Comparison of ENCODE assay signal across 8 mouse cellular contexts in the genomic region with DNA sequence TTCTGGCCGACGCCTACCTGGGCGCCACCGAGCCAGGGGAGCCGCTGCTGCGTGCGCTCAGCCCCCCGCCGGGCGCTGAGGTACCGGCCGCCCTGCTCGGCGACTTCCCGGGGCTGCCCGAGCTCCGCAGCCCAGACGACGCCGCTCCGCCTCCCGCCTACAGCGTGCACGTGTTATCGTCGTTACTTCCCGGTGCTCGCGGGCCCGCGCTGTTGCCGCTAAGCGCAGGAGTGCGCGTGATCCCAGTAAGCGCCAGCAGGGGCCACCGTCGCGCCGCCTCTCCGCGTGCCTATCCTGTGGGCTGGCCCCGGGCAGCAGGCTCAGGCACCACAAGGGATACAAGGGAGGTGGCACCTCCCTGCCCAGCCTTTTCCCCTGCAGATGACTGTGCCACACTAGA. TPM values are rescaled to one million over a fixed set of nuclear protein-coding genes. Genes with fewer than 3 reads are reported as not detected.
DNase-seq lines count a peak whose midpoint lies in the region; ATAC-seq and TF ChIP-seq lines count a peak whose summit lies in the region.

No protein-coding gene starts in this region.

- peaks cover 12% of the 10 kb centered on the region for H3K4me1 ChIP-seq in bone marrow macrophage, adult 2 months (ENCODE audit: control insufficient read depth, insufficient read depth, low read length)
- no peaks in the 10 kb centered on the region for H3K4me1 ChIP-seq in embryonic fibroblast, embryonic 13.5 days (ENCODE audit: control insufficient read depth, insufficient read depth, low read length)
- H3K4me1 ChIP-seq in heart, embryonic 10.5 days, result peaks cover 30% of the 10 kb centered on the region
- H3K4me1 ChIP-seq in kidney, embryonic 15.5 days, result peaks cover 10% of the 10 kb centered on the region; the same call in 1 of the 2 replicates

- peaks cover 3% of the 10 kb centered on the region; the same call in 1 of the 2 replicates for H3K9me3 ChIP-seq in heart, embryonic 10.5 days
- no peaks in the 10 kb centered on the region for H3K9me3 ChIP-seq in kidney, embryonic 15.5 days (replicated peaks)

- peak overlapping the region; percentile 51 for H3K27ac ChIP-seq in bone marrow macrophage, adult 2 months (ENCODE audit: insufficient read depth, low read depth, low read length)
- H3K27ac ChIP-seq in embryonic fibroblast, embryonic 13.5 days (ENCODE audit: insufficient read depth, low read length), result 0 out of 2 replicates have a peak overlapping the region, but pooled peaks have one; percentile 4
- H3K27ac ChIP-seq in heart, embryonic 10.5 days, result peak overlapping the region; percentile 88
- no peak overlapping the region for H3K27ac ChIP-seq in kidney, embryonic 15.5 days

- peak overlapping the region; percentile 98 for H3K4me2 ChIP-seq in kidney, embryonic 15.5 days

- peak overlapping the region; percentile 52 for H3K9ac ChIP-seq in kidney, embryonic 15.5 days

- no peak for TF ChIP-seq POLR2A in bone marrow macrophage, adult 2 months (IDR thresholded peaks at IDR 0.05; ENCODE audit: borderline replicate concordance, low read depth, low read length)
- no peak; the same call in none of the 2 replicates for TF ChIP-seq POLR2A in embryonic fibroblast, embryonic 13.5 days (IDR thresholded peaks at IDR 0.05; ENCODE audit: low read depth, low read length)

- TF ChIP-seq CTCF in bone marrow macrophage, adult 2 months (IDR thresholded peaks at IDR 0.05; ENCODE audit: low read depth, low read length), result peak; percentile 19; the same call in 1 of the 2 replicates
- peak; percentile 73 for TF ChIP-seq CTCF in embryonic fibroblast, embryonic 13.5 days (IDR thresholded peaks at IDR 0.05; ENCODE audit: borderline replicate concordance, insufficient read depth, low read length)

- peak; percentile 90 for DNase-seq in 416B (ENCODE audit: low read depth)
- peak; percentile 94 for DNase-seq in heart, embryonic 10.5 days (ENCODE audit: low spot score)
- peak; percentile 89 for DNase-seq in liver
- peak; percentile 91 to 96 for DNase-seq in spleen, postnatal 4 days (ENCODE audit: low spot score in 2 of 2)

- peak overlapping the region; percentile 67 for H3K4me3 ChIP-seq in bone marrow macrophage, adult 2 months (ENCODE audit: insufficient read depth, low read length)
- peak overlapping the region; percentile 21; the same call in 1 of the 2 replicates for H3K4me3 ChIP-seq in embryonic fibroblast, embryonic 13.5 days (ENCODE audit: insufficient read depth, low read length)
- H3K4me3 ChIP-seq in heart, embryonic 10.5 days, result peak overlapping the region; percentile 62
- peak overlapping the region; percentile 55 for H3K4me3 ChIP-seq in kidney, embryonic 15.5 days (replicated peaks)

- no peaks in the 10 kb centered on the region for H3K27me3 ChIP-seq in heart, embryonic 10.5 days (ENCODE audit: insufficient read depth, poor library complexity, severe bottlenecking)
- H3K27me3 ChIP-seq in kidney, embryonic 15.5 days, result no peaks in the 10 kb centered on the region

- WGBS in heart, embryonic 10.5 days, result under 1% methylated on average over 39 of the region's 43 CpGs
- under 1% methylated on average over 43 of the region's 43 CpGs for WGBS in kidney, embryonic 15.5 days

- H3K36me3 ChIP-seq in heart, embryonic 10.5 days, result peaks cover 5% of the 10 kb centered on the region; the same call in 1 of the 2 replicates
- peaks cover 12% of the 10 kb centered on the region for H3K36me3 ChIP-seq in kidney, embryonic 15.5 days

- peak; percentile 94 for ATAC-seq in kidney, embryonic 15.5 days (replicated peaks; ENCODE audit: low FRiP score)
- ATAC-seq in monocyte, adult 5-6 weeks (replicated peaks; ENCODE audit: insufficient number of reproducible peaks, low FRiP score, low TSS enrichment, poor library complexity, severe bottlenecking), result peak; percentile 79

RNA-seq across cellular contexts. Expression of gene Tesmin, which starts 0.4 kb away (rescaled TPM):
- polyA plus RNA-seq in bone marrow macrophage, adult 2 months (2012; ENCODE audit: insufficient read depth, insufficient read length, missing spikeins), result 0.97 and 1.1 TPM in 2 replicates
- 0.30 and 0.61 TPM in 2 replicates for polyA plus RNA-seq in embryonic fibroblast, embryonic 13.5 days (2011; ENCODE audit: insufficient read length, low read depth, missing spikeins)
- 0.21 and 1.1 TPM in 2 replicates for polyA plus RNA-seq in heart, embryonic 10.5 days (2016; fragmentation: Nextera tagmentation; extraction: Ambion mirVana)
- 0.43 and 0.53 TPM in 2 replicates for polyA plus RNA-seq in kidney, embryonic 15.5 days (2015; fragmentation: Nextera tagmentation; extraction: Ambion mirVana)
- 1.7 to 4.3 TPM (median 2.6 TPM) in 3 replicates for total RNA-seq in monocyte, adult 5-6 weeks (2017)

RNA-seq across cellular contexts. Expression of gene Gal, which starts 25.3 kb away (rescaled TPM):
- polyA plus RNA-seq in bone marrow macrophage, adult 2 months (2012; ENCODE audit: insufficient read depth, insufficient read length, missing spikeins), result not detected in 2 replicates
- polyA plus RNA-seq in embryonic fibroblast, embryonic 13.5 days (2011; ENCODE audit: insufficient read length, low read depth, missing spikeins), result not detected in 2 replicates
- polyA plus RNA-seq in heart, embryonic 10.5 days (2016; fragmentation: Nextera tagmentation; extraction: Ambion mirVana), result 13.5 and 14.9 TPM in 2 replicates
- polyA plus RNA-seq in kidney, embryonic 15.5 days (2015; fragmentation: Nextera tagmentation; extraction: Ambion mirVana), result 0.72 and 1.2 TPM in 2 replicates
- total RNA-seq in monocyte, adult 5-6 weeks (2017), result not detected in 3 replicates
